Mouse (Mus musculus) T-cell, adult 66 days (primary cell): Measurements from ENCODE around the gene Taf9. TPM values are rescaled to one million over a fixed set of nuclear protein-coding genes. Genes with fewer than 3 reads are reported as not detected.

Source experiments
- total RNA-seq, 2 experiments: library from RNA; stranded (reverse); gene quantifications; 3 replicates in 1 of 2; 4 replicates in 1 of 2; pipeline ENCODE4 v1.2.4; 2023

Gene Taf9
- total RNA-seq: 10 to 100 TPM in 1 of 2 experiments, 1 to 10 TPM in 1; 8.3 to 16.2 TPM

DNA sequence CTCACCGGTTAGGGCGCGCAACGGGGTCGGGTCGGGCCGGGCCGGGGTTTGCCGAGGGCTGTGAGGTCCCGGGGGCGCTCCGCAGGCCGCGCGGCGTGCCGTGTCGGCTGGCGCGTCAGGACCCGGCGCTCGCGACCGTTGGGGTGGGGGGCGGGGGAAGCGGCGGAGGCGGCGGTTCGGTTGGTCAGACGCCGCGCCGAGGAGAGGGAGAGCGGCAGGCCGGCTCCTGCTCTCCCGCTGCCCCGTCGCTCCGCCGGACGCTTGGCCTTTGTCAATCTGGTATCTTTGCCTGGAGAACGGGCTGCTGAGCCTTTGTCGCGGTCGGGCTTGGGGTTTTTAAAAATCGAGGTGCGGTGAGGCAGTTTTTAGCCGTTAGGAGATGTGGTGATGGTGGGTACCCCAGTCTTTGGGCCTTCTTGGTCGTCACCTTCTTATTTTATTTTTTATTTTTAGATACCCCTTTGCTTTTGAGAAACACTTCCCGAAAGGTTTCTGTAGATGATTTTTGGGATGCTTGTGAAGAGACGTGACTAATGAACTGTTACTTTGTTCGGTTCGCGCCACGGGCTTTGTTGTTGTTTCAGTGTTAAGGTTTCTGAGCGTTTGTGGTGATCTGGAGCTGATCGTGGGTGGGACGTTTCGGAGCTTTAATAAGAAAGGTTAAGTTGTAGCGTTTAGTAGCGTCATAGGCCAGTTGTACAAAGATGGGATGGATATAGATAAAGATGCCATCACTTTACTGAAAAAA, at the start of gene Taf9:
Taf9 (plus strand) TSS at position 141 of the 748 bp plus-strand sequence.

DNA sequence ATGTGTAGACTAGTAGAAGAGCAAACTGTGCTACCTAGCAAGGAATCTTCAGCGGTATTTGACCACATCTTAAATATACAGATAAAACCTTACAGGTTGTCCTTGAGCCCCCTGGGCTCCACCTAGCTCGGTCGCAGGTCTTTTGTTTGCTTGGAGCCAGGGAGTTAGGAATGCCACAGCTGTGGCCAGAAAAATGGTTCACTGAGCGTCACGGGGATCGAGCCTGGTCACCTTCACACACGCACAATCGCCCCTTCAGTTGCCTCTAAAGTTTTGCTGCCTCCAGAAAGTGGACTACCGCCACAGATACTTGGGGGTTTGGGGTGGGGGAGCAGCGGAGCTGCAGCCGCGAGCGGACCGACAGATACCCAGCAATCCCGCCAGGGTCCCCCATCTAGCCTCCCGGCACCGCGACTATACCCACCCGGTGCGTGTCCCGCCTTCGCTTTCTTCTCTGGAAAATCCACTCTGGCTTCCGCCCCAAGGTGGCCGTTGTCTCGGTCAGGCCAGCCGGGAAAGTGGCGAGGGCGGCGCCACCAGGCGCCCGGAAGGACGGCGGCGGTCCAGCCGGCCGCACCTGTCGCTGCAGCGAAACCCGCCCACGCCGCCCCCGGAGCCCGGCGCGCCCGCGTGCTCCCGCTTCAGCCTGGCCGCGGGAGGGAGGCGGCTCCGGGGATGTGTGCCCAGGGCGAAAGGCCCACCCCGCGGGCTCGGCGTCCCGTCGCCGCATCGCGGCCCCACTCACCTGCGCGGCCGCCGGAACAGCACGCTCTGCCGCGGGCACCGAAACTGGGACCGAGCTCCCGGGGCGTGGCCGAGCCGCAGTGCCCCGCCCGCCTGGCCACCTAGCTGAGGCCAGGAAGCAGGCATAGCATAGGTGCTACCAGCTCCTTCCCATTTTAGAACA, 34.9 kb upstream of the Taf9 start, which contains the start of gene Marveld2:
Marveld2 (minus strand) TSS at position 791 of the 907 bp plus-strand sequence.

GRCm38 (mm10) chr13:100650550-100651438, 585 bp upstream of the Taf9 start, which contains the start of the genes Ak6 and Rad17:
Gene Ak6, plus strand, starts transcription at chr13:100650979.
Gene Rad17, minus strand, starts transcription at chr13:100651051.

GRCm38 (mm10) chr13:100669291-100670022, 18.1 kb downstream of the Taf9 start, which contains the start of gene Ccdc125:
Gene Ccdc125, plus strand, starts transcription at chr13:100669717.

Other genes starting within 250 kb of the Taf9 start
- not detected for gene Naip1, start 198.7 kb upstream of the Taf9 start, total RNA-seq
- gene Gtf2h2, start 159.0 kb upstream of the Taf9 start, total RNA-seq: 10 to 100 TPM; 55.1 to 56.9 TPM
- gene Ocln, start 98.9 kb upstream of the Taf9 start, total RNA-seq: not detected
- 1 to 10 TPM; 3.0 to 3.2 TPM for gene Marveld2, start 34.6 kb upstream of the Taf9 start, total RNA-seq
- gene Ak6, start 600 bp upstream of the Taf9 start, total RNA-seq: 10 to 100 TPM; 61.6 to 70.6 TPM
- gene Rad17, start 528 bp upstream of the Taf9 start, total RNA-seq: 10 to 100 TPM; 21.3 to 23.1 TPM
- 10 to 100 TPM in 1 of 2 experiments, 1 to 10 TPM in 1; 10.0 to 17.8 TPM for gene Ccdc125, start 18.1 kb downstream of the Taf9 start, total RNA-seq
- gene Cdk7, start 79.4 kb downstream of the Taf9 start, total RNA-seq: 10 to 100 TPM; 33.9 to 39.8 TPM
- 10 to 100 TPM; 31.4 to 34.1 TPM for gene Mrps36, start 93.1 kb downstream of the Taf9 start, total RNA-seq
- gene Cenph, start 124.3 kb downstream of the Taf9 start, total RNA-seq: 1 to 10 TPM; 1.5 to 1.6 TPM
- gene Ccnb1, start 135.0 kb downstream of the Taf9 start, total RNA-seq: 1 to 10 TPM; 3.6 to 5.4 TPM
- 10 to 100 TPM; 45.8 to 49.5 TPM for gene Slc30a5, start 181.8 kb downstream of the Taf9 start, total RNA-seq